Mouse (Mus musculus): Measurements from ENCODE around the gene Gm48552.

- TF ChIP-seq POLR2A (IDR thresholded peaks at IDR 0.05; ENCODE audit: extremely low read depth, insufficient read depth, low read length) (peak; percentile 30; the same call in 1 of the 2 replicates), CTCF (IDR thresholded peaks at IDR 0.05; ENCODE audit: extremely low read depth, insufficient read depth, low read length) (peak; percentile 79)
These were observed 38.3 kb upstream of the Gm48552 start, which contains the start of gene Hmg20b for GRCm38 (mm10) chr10:81350351-81351063.

Data from cortical plate, adult 2 months (tissue).